Mouse (Mus musculus) forebrain, embryonic 15.5 days (tissue): ENCODE data around the gene Slc4a2. TPM values are rescaled to one million over a fixed set of nuclear protein-coding genes. Genes with fewer than 3 reads are reported as not detected.

ENCODE experiments used
- ATAC-seq: fragments of 200-750 bp; cut with Nextera tagmentation; replicated peaks from 2 replicates; pipeline ENCODE4 v1.8.0; 2017; ENCODE audit warnings: mild to moderate bottlenecking, moderate TSS enrichment, moderate library complexity
- H3K27ac ChIP-seq: fragments of 300-500 bp; sonication (generic); replicated peaks from 2 replicates; pipeline ENCODE4 v1.5.1; 2015; ENCODE audit warnings: mild to moderate bottlenecking, inconsistent platforms
- H3K27me3 ChIP-seq: fragments of 300-500 bp; sonication (generic); 2 replicates; pipeline ENCODE4 v1.6.1; 2015; ENCODE audit warnings: inconsistent platforms
- H3K36me3 ChIP-seq: fragments of 300-500 bp; sonication (generic); 2 replicates; pipeline ENCODE4 v1.6.1; 2015; ENCODE audit warnings: mild to moderate bottlenecking, inconsistent platforms
- H3K4me1 ChIP-seq: fragments of 300-500 bp; sonication (generic); 2 replicates; pipeline ENCODE4 v1.6.1; 2015; ENCODE audit warnings: inconsistent platforms
- H3K4me2 ChIP-seq: fragments of 300-500 bp; sonication (generic); replicated peaks from 2 replicates; pipeline ENCODE4 v1.6.1; 2015; ENCODE audit warnings: mild to moderate bottlenecking, inconsistent platforms
- H3K4me3 ChIP-seq: fragments of 300-500 bp; sonication (generic); 2 replicates; pipeline ENCODE4 v1.5.1; 2015; ENCODE audit warnings: mild to moderate bottlenecking, inconsistent platforms
- H3K9ac ChIP-seq: fragments of 300-500 bp; sonication (generic); replicated peaks from 2 replicates; pipeline ENCODE4 v1.6.1; 2015; ENCODE audit warnings: mild to moderate bottlenecking, inconsistent platforms
- H3K9me3 ChIP-seq: fragments of 300-500 bp; sonication (generic); 2 replicates; pipeline ENCODE4 v1.6.1; 2016; ENCODE audit warnings: inconsistent platforms
- WGBS: fragments of 180-500 bp; shearing (Covaris S2); methylation state at CpG from one replicate; pipeline ENCODE4 v1.1.7; 2015; ENCODE audit warnings: mixed read lengths; 5-methylcytosine and 5-hydroxymethylcytosine counted together
- polyA plus RNA-seq: library from polyadenylated mRNA; unstranded; fragments of >200 nt; fragmentation: Nextera tagmentation; extraction: Ambion mirVana; gene quantifications from 2 replicates; pipeline ENCODE4 v1.2.1, GENCODE M21; 2015

The Slc4a2 gene
- polyA plus RNA-seq, 1 experiment from 2014 or later: 23.7 TPM

- Histone ChIP-seq H3K9ac (no peak overlapping the region), H3K27ac (no peak overlapping the region), H3K4me1 (peaks cover 7% of the 10 kb centered on the region; the same call in 1 of the 2 replicates), H3K4me3 (no peak overlapping the region), H3K4me2 (no peak overlapping the region), H3K9me3 (no peaks in the 10 kb centered on the region), H3K36me3 (peaks cover 6% of the 10 kb centered on the region; the same call in 1 of the 2 replicates), H3K27me3 (no peaks in the 10 kb centered on the region)
- 91% methylated on average over 10 of the region's 10 CpGs for WGBS
- no peak for ATAC-seq
Observed at GRCm38 (mm10) chr5:24399686-24400085, 24.0 kb upstream of the Slc4a2 start.

GRCm38 (mm10) chr5:24400362-24400761 is 23.3 kb upstream of the Slc4a2 start:
- H3K9me3 ChIP-seq: no peaks in the 10 kb centered on the region
- H3K4me1 ChIP-seq: peaks cover under 1% of the 10 kb centered on the region; the same call in 1 of the 2 replicates
- no peak overlapping the region for H3K27ac ChIP-seq
- no peak overlapping the region for H3K9ac ChIP-seq
- ATAC-seq: no peak
- H3K4me3 ChIP-seq: no peak overlapping the region
- WGBS: 91% methylated on average over 11 of the region's 11 CpGs
- H3K27me3 ChIP-seq: no peaks in the 10 kb centered on the region
- peaks cover 6% of the 10 kb centered on the region; the same call in 1 of the 2 replicates for H3K36me3 ChIP-seq
- no peak overlapping the region for H3K4me2 ChIP-seq

- no peak for ATAC-seq
- Histone ChIP-seq H3K36me3 (peaks cover 6% of the 10 kb centered on the region), H3K9me3 (no peaks in the 10 kb centered on the region), H3K27ac (no peak overlapping the region), H3K9ac (no peak overlapping the region), H3K27me3 (no peaks in the 10 kb centered on the region), H3K4me1 (no peaks in the 10 kb centered on the region), H3K4me3 (no peak overlapping the region), H3K4me2 (no peak overlapping the region)
- 91% methylated on average over 5 of the region's 5 CpGs for WGBS
Observed at GRCm38 (mm10) chr5:24400911-24401605, 22.6 kb upstream of the Slc4a2 start.

GRCm38 (mm10) chr5:24401969-24402368 is 21.7 kb upstream of the Slc4a2 start:
- 61% methylated on average over 9 of the region's 9 CpGs for WGBS
- H3K4me2 ChIP-seq: no peak overlapping the region
- no peak overlapping the region for H3K9ac ChIP-seq
- no peak for ATAC-seq
- H3K27ac ChIP-seq: no peak overlapping the region
- no peaks in the 10 kb centered on the region for H3K4me1 ChIP-seq
- H3K4me3 ChIP-seq: no peak overlapping the region
- H3K36me3 ChIP-seq: peaks cover 6% of the 10 kb centered on the region
- no peaks in the 10 kb centered on the region for H3K9me3 ChIP-seq
- H3K27me3 ChIP-seq: no peaks in the 10 kb centered on the region

GRCm38 (mm10) chr5:24404594-24405360 is 18.9 kb upstream of the Slc4a2 start:
- Histone ChIP-seq H3K4me3 (no peak overlapping the region), H3K9ac (no peak overlapping the region), H3K4me2 (no peak overlapping the region), H3K4me1 (no peaks in the 10 kb centered on the region), H3K27me3 (no peaks in the 10 kb centered on the region), H3K27ac (no peak overlapping the region), H3K36me3 (peaks cover 14% of the 10 kb centered on the region), H3K9me3 (no peaks in the 10 kb centered on the region)
- 83% methylated on average over 6 of the region's 6 CpGs for WGBS
- no peak for ATAC-seq

DNA sequence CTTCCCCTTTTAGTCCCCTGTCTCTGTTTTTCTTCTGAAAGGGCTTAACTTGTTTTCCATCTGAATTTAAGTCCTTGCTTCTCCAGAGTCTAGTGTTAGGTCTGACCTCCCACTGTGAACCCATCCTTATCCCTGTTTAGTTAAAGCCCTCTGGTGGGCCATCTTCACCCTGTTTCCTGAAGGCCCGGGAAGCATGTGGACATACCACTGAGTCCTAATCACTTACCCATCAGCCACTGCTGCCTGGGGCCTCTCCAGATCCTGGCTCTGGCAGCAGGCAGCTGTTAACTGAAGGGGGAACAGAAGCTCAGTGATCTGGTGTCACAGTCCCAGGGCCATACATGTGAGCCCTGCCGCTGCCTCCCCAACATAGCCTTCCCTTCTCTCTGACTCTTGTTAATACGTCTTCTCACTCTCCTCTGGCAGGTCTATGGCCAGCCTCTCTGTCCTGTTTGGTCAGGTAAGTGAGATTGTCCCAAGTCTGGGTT is 18.2 kb upstream of the Slc4a2 start:
- no peaks in the 10 kb centered on the region for H3K9me3 ChIP-seq
- H3K4me1 ChIP-seq: no peaks in the 10 kb centered on the region
- WGBS: 76% methylated on average over 3 of the region's 3 CpGs
- ATAC-seq: no peak
- H3K36me3 ChIP-seq: peaks cover 14% of the 10 kb centered on the region
- H3K4me3 ChIP-seq: no peak overlapping the region
- no peak overlapping the region for H3K9ac ChIP-seq
- H3K27ac ChIP-seq: no peak overlapping the region
- H3K4me2 ChIP-seq: no peak overlapping the region
- H3K27me3 ChIP-seq: no peaks in the 10 kb centered on the region

DNA sequence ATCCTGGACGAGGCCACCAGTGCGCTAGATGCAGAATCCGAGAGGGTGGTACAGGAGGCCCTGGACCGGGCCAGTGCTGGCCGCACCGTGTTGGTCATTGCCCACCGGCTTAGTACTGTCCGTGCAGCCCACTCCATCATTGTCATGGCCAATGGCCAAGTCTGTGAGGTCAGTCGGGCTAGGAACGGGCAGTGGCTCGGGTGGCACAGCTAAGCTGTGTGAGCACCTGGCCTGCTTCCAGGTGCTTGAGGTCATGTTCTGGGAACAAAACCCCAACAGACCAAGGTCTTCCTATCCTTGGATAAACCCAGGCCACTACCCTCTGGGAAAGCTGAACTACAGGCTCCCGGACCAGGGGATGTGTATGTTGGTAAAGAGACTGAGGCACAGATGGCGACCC is 15.0 kb upstream of the Slc4a2 start:
- H3K4me3 ChIP-seq: no peak overlapping the region
- no peaks in the 10 kb centered on the region for H3K4me1 ChIP-seq
- WGBS: 93% methylated on average over 13 of the region's 13 CpGs
- no peak overlapping the region for H3K27ac ChIP-seq
- no peak overlapping the region for H3K4me2 ChIP-seq
- no peak overlapping the region for H3K9ac ChIP-seq
- no peak for ATAC-seq
- no peaks in the 10 kb centered on the region for H3K9me3 ChIP-seq
- peaks cover 8% of the 10 kb centered on the region for H3K36me3 ChIP-seq
- no peaks in the 10 kb centered on the region for H3K27me3 ChIP-seq

DNA sequence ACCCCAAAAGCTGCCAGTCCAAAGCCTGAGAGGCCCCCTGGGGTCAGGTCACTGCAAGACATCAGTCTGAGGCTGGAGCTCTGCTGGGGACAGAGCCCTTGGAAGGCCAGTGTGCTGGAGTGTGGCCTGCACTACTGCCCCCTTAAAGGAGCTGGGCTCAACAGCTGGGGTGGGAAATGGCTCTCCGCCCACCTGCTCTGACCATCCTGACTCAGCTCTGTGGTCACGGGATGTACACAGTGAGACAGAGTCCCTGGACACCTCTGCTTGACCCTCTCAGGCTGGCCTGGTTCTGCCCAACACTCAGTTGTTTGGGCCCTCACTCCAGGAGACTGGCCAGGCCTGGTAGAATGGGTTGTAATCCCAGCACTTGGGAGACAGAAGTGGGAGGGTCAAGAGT is 14.2 kb upstream of the Slc4a2 start:
- no peak overlapping the region for H3K9ac ChIP-seq
- no peak for ATAC-seq
- H3K4me3 ChIP-seq: no peak overlapping the region
- no peaks in the 10 kb centered on the region for H3K9me3 ChIP-seq
- H3K4me2 ChIP-seq: no peak overlapping the region
- no peak overlapping the region for H3K27ac ChIP-seq
- peaks cover 8% of the 10 kb centered on the region for H3K36me3 ChIP-seq
- H3K4me1 ChIP-seq: no peaks in the 10 kb centered on the region
- H3K27me3 ChIP-seq: no peaks in the 10 kb centered on the region
- 79% methylated on average over 2 of the region's 2 CpGs for WGBS

- H3K36me3 ChIP-seq: peaks cover 8% of the 10 kb centered on the region; the same call in 1 of the 2 replicates
- H3K27ac ChIP-seq: no peak overlapping the region
- ATAC-seq: no peak
- no peak overlapping the region for H3K9ac ChIP-seq
- H3K4me3 ChIP-seq: no peak overlapping the region
- 93% methylated on average over 2 of the region's 2 CpGs for WGBS
- no peak overlapping the region for H3K4me2 ChIP-seq
- H3K27me3 ChIP-seq: no peaks in the 10 kb centered on the region
- peaks cover 10% of the 10 kb centered on the region; the same call in 1 of the 2 replicates for H3K4me1 ChIP-seq
- no peaks in the 10 kb centered on the region for H3K9me3 ChIP-seq
Observed at GRCm38 (mm10) chr5:24412063-24412462, 11.6 kb upstream of the Slc4a2 start.

DNA sequence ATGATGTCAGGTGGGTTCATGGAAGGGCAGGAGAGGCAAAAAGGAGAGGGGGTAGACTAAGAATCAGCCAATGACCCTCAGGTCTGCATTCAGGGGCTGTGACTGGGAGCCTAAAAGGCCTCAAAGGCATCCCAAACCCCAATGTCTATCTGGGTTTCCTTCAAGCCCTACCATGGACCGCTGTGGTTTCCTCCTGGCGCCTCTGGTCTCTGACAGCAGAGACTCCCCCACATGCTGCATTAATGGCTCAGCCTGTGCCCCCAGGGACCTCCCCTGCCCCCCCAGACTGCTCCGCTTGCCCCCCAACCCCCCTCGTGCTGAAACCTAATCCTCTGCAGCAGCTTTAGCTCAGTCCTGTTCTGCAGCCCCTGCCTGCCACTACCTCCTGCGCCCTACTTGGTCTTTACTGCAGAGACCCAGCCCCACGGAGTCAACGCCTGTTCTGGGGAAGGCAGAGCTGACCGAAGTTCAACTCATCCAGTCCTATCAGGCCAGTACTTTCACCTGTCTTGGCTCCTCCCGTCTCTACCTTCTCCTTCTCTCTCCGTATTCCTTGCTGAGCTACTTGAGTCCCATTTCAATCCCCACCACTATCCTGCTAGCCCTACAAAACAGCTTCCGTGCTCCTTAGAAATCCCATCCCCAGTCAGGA is 10.5 kb upstream of the Slc4a2 start, which contains the start of gene Asic3:
Gene Asic3, plus strand, starts transcription at position 351 of the 652 bp plus-strand sequence.
- no peak within 1 kb of the TSS for H3K9ac ChIP-seq
- H3K36me3 ChIP-seq: no peaks in the 10 kb centered on the region
- H3K4me2 ChIP-seq: no peak within 1 kb of the TSS
- WGBS: 51% methylated on average over 11 of the region's 11 CpGs
- H3K27ac ChIP-seq: no peak within 1 kb of the TSS
- H3K9me3 ChIP-seq: no peaks in the 10 kb centered on the region
- no peaks in the 10 kb centered on the region for H3K27me3 ChIP-seq
- peaks cover 10% of the 10 kb centered on the region; the same call in 1 of the 2 replicates for H3K4me1 ChIP-seq
- no peak for ATAC-seq
- no peak within 1 kb of the TSS for H3K4me3 ChIP-seq

DNA sequence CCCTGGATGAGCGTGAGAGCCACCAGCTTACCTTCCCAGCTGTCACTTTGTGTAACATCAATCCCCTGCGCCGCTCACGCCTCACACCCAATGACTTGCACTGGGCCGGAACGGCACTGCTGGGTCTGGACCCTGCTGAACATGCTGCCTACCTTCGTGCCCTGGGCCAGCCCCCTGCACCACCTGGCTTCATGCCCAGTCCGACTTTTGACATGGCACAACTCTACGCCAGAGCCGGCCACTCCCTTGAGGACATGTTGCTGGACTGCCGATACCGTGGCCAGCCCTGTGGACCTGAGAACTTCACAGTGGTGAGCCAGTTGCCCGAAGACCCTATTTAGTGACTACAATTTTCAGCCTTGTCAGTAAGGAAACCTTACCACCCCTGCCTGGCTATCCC is 9.7 kb upstream of the Slc4a2 start:
- H3K4me3 ChIP-seq: no peak overlapping the region
- no peaks in the 10 kb centered on the region for H3K27me3 ChIP-seq
- H3K36me3 ChIP-seq: peaks cover 3% of the 10 kb centered on the region; the same call in 1 of the 2 replicates
- H3K27ac ChIP-seq: no peak overlapping the region
- H3K4me1 ChIP-seq: peaks cover 10% of the 10 kb centered on the region; the same call in 1 of the 2 replicates
- H3K4me2 ChIP-seq: no peak overlapping the region
- H3K9ac ChIP-seq: no peak overlapping the region
- ATAC-seq: no peak
- 85% methylated on average over 13 of the region's 13 CpGs for WGBS
- no peaks in the 10 kb centered on the region for H3K9me3 ChIP-seq
